Mouse (Mus musculus) embryonic facial prominence, embryonic 11.5 days (tissue): Measurements from ENCODE around the gene Slfn5. TPM values are rescaled to one million over a fixed set of nuclear protein-coding genes. Genes with fewer than 3 reads are reported as not detected.

Experiments
- ATAC-seq: fragments of 200-750 bp; cut with Nextera tagmentation; replicated peaks from 2 replicates; pipeline ENCODE4 v1.8.0; 2017; ENCODE audit warnings: low read depth; ENCODE audit not compliant: insufficient number of reproducible peaks, low FRiP score, low TSS enrichment
- DNase-seq: peaks from one replicate; pipeline ENCODE4 v3.0.0-alpha.2; 2015; ENCODE audit warnings: low spot score
- H3K27ac ChIP-seq: fragments of 300-500 bp; sonication (generic); replicated peaks from 2 replicates; pipeline ENCODE4 v1.5.1; 2014; ENCODE audit warnings: mild to moderate bottlenecking, low read depth, low read length, control low read depth
- H3K27me3 ChIP-seq: fragments of 300-500 bp; sonication (generic); 2 replicates; pipeline ENCODE4 v1.6.1; 2014; ENCODE audit warnings: mild to moderate bottlenecking, low read length, moderate library complexity, mixed read lengths; ENCODE audit not compliant: control insufficient read depth, insufficient read depth
- H3K36me3 ChIP-seq: fragments of 300-500 bp; sonication (generic); replicated peaks from 2 replicates; pipeline ENCODE4 v1.6.1; 2014; ENCODE audit warnings: low read depth, mild to moderate bottlenecking, low read length, moderate library complexity, mixed read lengths; ENCODE audit not compliant: control insufficient read depth, insufficient read depth
- H3K4me1 ChIP-seq: fragments of 300-500 bp; sonication (generic); 2 replicates; pipeline ENCODE4 v1.6.1; 2014; ENCODE audit warnings: low read length, mixed read lengths; ENCODE audit not compliant: control insufficient read depth, insufficient read depth
- H3K4me2 ChIP-seq: fragments of 300-500 bp; sonication (generic); 2 replicates; pipeline ENCODE4 v1.6.1; 2014; ENCODE audit warnings: low read depth, mild to moderate bottlenecking, control low read depth, low read length, moderate library complexity
- H3K4me3 ChIP-seq: fragments of 300-500 bp; sonication (generic); 2 replicates; pipeline ENCODE4 v1.5.1; 2014; ENCODE audit warnings: low read depth, low read length, control low read depth
- H3K9ac ChIP-seq: fragments of 300-500 bp; sonication (generic); replicated peaks from 2 replicates; pipeline ENCODE4 v1.6.1; 2014; ENCODE audit warnings: mild to moderate bottlenecking, control low read depth, low read length
- H3K9me3 ChIP-seq: fragments of 300-500 bp; sonication (generic); replicated peaks from 2 replicates; pipeline ENCODE4 v1.6.1; 2016; ENCODE audit warnings: mild to moderate bottlenecking, low read length, inconsistent platforms, mixed read lengths; ENCODE audit not compliant: control insufficient read depth
- WGBS: fragments of 180-500 bp; shearing (Covaris S2); extraction: QIAGEN DNeasy Blood & Tissue Kit; methylation state at CpG from one replicate; pipeline ENCODE4 v1.1.7; 2014; 5-methylcytosine and 5-hydroxymethylcytosine counted together
- polyA plus RNA-seq: library from polyadenylated mRNA; unstranded; fragments of >200 nt; fragmentation: Nextera tagmentation; extraction: Ambion mirVana; gene quantifications from 2 replicates; pipeline ENCODE4 v1.2.1, GENCODE M21; 2014

Gene Slfn5
- polyA plus RNA-seq: 0.90 and 1.4 TPM in 2 replicates

DNA sequence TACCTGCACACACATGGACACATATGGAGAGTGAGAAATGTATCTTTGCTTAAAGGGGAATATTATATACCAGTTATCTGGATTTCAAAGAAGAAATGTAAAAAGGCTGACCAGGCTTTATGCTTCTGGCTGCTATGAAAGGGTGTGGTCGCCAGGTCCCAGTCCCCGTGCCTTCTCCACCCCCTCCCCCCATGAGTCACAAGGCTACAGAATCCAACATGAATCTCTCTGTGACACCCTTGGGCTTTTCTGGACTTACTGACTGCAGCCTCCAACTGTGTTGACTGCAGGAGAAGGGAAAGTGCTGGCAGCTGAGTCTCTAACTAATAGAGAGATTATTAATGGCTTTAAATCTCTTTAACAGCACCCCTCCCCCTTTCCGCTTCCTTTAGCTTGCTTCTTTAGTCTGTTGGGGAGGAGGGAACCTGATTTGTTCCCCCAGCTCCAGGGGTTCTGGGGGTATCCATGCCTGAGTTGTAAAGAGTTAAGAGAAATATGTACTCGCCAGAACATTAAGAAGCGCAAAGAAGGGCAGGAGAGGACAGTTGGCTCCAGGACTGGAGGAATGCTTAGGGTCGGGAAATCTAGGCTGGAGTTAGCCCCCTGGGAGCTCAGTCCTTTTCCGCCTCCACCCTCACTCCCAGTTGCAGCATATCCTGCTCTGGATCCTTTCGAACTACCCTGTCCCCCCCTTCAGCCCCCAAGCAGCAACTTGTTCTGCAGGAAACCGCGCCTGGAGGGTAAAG, at the start of gene Slfn5:
Gene Slfn5 (plus strand): TSS at position 614 of the 746 bp plus-strand sequence.
- H3K27ac ChIP-seq: no peak within 1 kb of the TSS
- DNase-seq (no peak), ATAC-seq (no peak)
- H3K4me1 ChIP-seq: 0 out of 2 replicates have a peak, but pooled peaks cover 2% of the 10 kb centered on the region
- no peak within 1 kb of the TSS for H3K9ac ChIP-seq
- 11% methylated on average over 10 of the region's 10 CpGs for WGBS
- H3K36me3 ChIP-seq: no peaks in the 10 kb centered on the region
- peaks cover 28% of the 10 kb centered on the region for H3K27me3 ChIP-seq
- no peaks in the 10 kb centered on the region for H3K9me3 ChIP-seq
- 0 out of 2 replicates have a peak within 1 kb of the TSS, but pooled peaks have one; percentile 7 for H3K4me2 ChIP-seq
- H3K4me3 ChIP-seq: no peak within 1 kb of the TSS

DNA sequence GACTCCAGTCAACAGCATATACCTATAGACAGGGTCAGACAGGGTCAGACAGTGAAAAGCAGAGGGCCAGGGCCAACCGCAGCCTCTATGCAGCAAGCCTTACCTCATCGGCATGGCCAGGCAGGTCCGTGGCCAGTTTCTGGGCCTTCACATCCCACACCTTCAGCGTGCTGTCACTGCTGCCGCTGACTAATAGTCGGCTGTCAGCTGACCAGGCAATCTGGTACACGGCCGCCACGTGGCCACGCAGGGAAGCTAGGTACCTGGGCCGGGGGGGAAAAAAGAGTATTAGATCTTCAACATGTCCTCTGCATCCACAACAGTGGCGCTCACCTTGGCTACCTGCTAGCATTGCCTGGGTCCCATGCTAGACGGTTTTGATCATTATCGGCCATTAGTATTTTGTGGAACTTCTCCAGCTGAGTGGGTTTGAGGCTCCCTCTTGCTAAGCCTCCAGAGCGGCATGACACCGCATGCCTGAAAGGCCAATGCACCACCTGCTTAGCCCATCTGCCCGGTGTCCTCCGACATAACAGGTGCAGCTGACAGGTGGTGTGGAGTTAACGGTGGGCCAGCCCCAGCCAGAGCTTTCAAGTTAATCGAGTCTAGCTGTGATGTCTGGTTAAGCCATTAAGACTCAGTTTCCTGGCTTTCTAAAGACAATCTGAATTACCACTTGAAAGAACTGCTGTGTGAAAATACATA, 49.4 kb upstream of the Slfn5 start:
- Histone ChIP-seq H3K36me3 (no peaks in the 10 kb centered on the region; the same call in none of the 2 replicates), H3K27ac (no peak overlapping the region), H3K9ac (no peak overlapping the region), H3K4me2 (no peak overlapping the region), H3K4me1 (no peaks in the 10 kb centered on the region), H3K27me3 (no peaks in the 10 kb centered on the region), H3K4me3 (no peak overlapping the region), H3K9me3 (no peaks in the 10 kb centered on the region)
- ATAC-seq: no peak
- WGBS: 93% methylated on average over 20 of the region's 20 CpGs
- DNase-seq: no peak

DNA sequence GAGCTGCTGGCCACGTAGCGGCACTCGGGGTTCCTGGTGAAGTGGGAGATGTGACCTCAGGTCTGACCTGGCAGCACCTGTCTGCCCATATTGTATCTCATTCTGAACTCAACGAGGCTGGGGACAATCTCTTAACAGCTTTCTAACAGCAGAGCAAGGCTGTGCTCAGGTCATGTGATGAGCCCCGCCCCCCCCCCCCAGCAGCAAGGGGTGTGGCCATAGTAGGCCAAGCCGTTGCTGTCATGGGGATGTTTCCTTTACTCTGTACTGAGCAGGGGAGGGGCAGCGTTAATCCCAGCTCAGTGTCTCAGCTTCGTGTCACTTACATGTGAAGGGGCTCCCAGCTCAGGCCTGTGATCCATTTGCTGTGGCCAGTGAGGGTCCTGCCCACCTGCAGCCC, 46.2 kb upstream of the Slfn5 start:
- no peak for DNase-seq
- WGBS: 69% methylated on average over 8 of the region's 8 CpGs
- Histone ChIP-seq H3K4me1 (no peaks in the 10 kb centered on the region), H3K27me3 (no peaks in the 10 kb centered on the region), H3K4me2 (no peak overlapping the region), H3K9me3 (no peaks in the 10 kb centered on the region), H3K27ac (no peak overlapping the region), H3K36me3 (no peaks in the 10 kb centered on the region; the same call in 1 of the 2 replicates), H3K9ac (no peak overlapping the region), H3K4me3 (no peak overlapping the region)
- no peak for ATAC-seq

DNA sequence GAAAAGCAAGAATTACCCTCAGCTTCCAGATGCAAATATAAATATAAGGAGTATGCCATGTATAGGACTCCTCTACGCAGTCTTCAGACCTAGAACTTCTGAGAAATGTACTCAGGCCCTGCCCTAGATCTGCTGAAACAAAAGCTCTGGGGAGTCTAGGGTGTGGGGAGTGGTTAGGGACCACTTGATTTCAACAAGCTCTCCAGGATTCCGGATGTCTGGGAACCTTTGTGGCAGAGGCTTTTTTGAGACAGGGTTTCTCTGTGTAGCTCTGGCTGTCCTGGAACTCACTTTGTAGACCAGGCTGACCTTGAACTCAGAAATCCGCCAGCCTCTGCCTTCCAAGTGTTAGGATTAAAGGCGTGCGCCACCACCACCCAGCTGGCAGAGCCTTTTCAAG, 45.3 kb upstream of the Slfn5 start:
- Histone ChIP-seq H3K9ac (no peak overlapping the region), H3K9me3 (no peaks in the 10 kb centered on the region), H3K4me1 (no peaks in the 10 kb centered on the region), H3K4me3 (no peak overlapping the region), H3K36me3 (no peaks in the 10 kb centered on the region; the same call in 1 of the 2 replicates), H3K4me2 (no peak overlapping the region), H3K27ac (no peak overlapping the region), H3K27me3 (no peaks in the 10 kb centered on the region)
- WGBS: 92% methylated on average over 5 of the region's 5 CpGs
- DNase-seq (no peak), ATAC-seq (no peak)

DNA sequence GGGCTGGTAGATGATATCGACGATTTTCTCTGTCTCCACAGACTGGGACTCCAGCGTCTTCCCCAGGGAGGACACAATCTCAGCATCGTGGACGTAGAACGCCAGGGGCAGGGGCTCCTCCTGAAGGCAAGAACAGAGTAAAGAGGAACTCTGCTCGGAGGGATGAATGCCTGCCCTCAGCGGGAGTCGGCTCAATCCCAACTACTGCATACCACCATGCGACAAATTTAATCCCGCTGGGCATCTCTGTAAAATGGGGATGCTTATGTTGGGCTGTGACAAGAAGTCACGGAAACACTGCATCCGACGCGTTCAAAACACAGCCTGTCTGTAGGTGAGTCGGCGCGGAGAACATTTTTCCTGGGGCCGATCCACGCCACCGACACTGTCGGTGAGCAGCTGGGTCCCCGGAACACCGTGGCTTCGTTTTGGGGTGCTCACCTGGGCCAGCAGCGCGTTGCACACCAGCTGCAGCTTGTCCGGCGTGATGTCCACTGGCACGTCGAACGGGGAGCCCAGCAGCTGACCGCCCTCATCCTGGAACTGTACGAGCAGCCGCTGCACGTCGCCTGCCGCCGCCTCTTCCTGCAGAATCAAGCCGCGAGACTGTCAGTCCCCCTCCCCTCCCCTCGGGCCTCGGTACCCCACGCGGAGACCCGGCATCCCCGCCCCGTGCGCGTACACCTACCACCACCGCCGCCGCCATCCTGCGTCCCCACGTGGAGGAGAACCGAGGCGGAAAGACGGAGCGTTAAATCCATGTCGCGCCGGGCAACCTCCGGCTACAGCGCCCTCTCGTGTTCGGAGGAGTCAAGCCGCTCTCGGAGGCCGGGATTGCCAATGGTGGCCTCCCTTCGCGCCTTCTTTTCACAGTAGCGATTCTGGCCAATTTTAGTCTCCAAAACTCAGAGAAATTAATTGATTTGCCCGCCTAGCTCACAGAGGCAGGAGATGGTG, 43.2 kb upstream of the Slfn5 start, which contains the start of gene Nle1:
Gene Nle1 (minus strand): TSS at position 761 of the 957 bp plus-strand sequence.
- no peaks in the 10 kb centered on the region for H3K9me3 ChIP-seq
- no peaks in the 10 kb centered on the region; the same call in 1 of the 2 replicates for H3K36me3 ChIP-seq
- DNase-seq (peak; percentile 95), ATAC-seq (peak; percentile 66)
- no peaks in the 10 kb centered on the region for H3K4me1 ChIP-seq
- peak within 1 kb of the TSS; percentile 83 for H3K4me3 ChIP-seq
- H3K27ac ChIP-seq: no peak within 1 kb of the TSS
- H3K27me3 ChIP-seq: no peaks in the 10 kb centered on the region
- peak within 1 kb of the TSS; percentile 81 for H3K4me2 ChIP-seq
- peak within 1 kb of the TSS; percentile 86 for H3K9ac ChIP-seq
- 2% methylated on average over 73 of the region's 73 CpGs for WGBS

DNA sequence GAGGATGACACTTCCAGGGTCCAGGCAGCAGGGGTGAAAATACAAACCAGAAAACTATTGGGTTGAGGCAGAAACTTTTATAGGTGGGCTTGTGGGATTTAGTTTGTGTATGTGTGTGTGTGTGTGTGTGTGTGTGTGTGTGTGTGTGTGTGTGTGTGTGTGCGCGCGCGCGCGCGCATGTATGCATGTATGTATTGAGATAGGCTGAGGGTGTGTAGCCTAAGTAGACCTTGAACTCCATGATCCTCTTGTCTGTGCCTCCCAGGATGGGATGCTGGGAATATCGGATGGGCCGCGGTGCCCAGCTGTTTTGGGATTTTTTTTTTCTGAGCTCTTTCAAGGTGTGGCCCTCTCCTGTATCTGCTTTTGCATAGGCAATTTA, 42.5 kb upstream of the Slfn5 start:
- DNase-seq (no peak), ATAC-seq (no peak)
- Histone ChIP-seq H3K4me3 (peak overlapping the region; percentile 83; the same call in 1 of the 2 replicates), H3K4me1 (no peaks in the 10 kb centered on the region), H3K27me3 (no peaks in the 10 kb centered on the region), H3K9ac (peak overlapping the region; percentile 34), H3K36me3 (no peaks in the 10 kb centered on the region; the same call in 1 of the 2 replicates), H3K27ac (no peak overlapping the region), H3K9me3 (no peaks in the 10 kb centered on the region), H3K4me2 (peak overlapping the region; percentile 81)
- WGBS: 38% methylated on average over 9 of the region's 10 CpGs

DNA sequence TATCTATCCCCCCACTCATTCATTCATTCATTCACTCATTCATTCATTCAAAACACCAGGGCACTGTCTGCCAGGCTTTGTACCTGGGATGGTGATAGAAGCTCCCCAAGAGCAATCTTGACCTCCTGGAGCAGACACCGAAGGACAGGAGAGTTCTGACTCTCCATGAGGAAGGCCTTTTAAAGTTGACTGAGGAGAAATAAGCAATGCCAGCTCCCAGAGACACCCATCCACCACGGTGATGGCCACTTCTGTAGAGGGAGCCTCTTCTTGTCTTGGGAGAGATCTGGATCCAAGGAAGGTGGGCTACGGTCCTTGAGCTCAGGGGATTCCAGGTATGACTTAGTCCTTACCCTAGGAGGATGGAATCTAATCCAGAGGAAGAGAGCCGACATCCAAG, 40.9 kb upstream of the Slfn5 start, which contains the start of gene Unc45b:
Gene Unc45b (plus strand): TSS at position 301 of the 400 bp plus-strand sequence.
- no peaks in the 10 kb centered on the region for H3K9me3 ChIP-seq
- DNase-seq (no peak), ATAC-seq (no peak)
- H3K4me1 ChIP-seq: no peaks in the 10 kb centered on the region
- H3K27ac ChIP-seq: no peak within 1 kb of the TSS
- H3K27me3 ChIP-seq: no peaks in the 10 kb centered on the region
- H3K4me3 ChIP-seq: no peak within 1 kb of the TSS
- H3K9ac ChIP-seq: no peak within 1 kb of the TSS
- no peaks in the 10 kb centered on the region; the same call in 1 of the 2 replicates for H3K36me3 ChIP-seq
- WGBS: 93% methylated on average over 4 of the region's 4 CpGs
- H3K4me2 ChIP-seq: no peak within 1 kb of the TSS
